Mouse (Mus musculus): ENCODE data around the gene Hist2h2ac. TPM values are rescaled to one million over a fixed set of nuclear protein-coding genes. Genes with fewer than 3 reads are reported as not detected.

The Hist2h2ac gene
- polyA plus RNA-seq, 1 experiment from 2014 or later: 7.8 TPM

GRCm38 (mm10) chr3:96172197-96173178 lies 48.2 kb downstream of the Hist2h2ac start, which contains the start of gene Sf3b4:
Gene Sf3b4, plus strand, starts transcription at chr3:96172332.
- H3K4me1 ChIP-seq (ENCODE audit: control insufficient read depth, insufficient read depth, low read length): peaks cover 12% of the 10 kb centered on the region
- peak within 1 kb of the TSS; percentile 95 for H3K9ac ChIP-seq (ENCODE audit: low read length)
- under 1% methylated on average over 56 of the region's 58 CpGs for WGBS
- peak within 1 kb of the TSS; percentile 97 for H3K27ac ChIP-seq (ENCODE audit: low read depth, low read length)
- no peaks in the 10 kb centered on the region for H3K9me3 ChIP-seq (ENCODE audit: control insufficient read depth, low read length)
- DNase-seq (ENCODE audit: low spot score): peak; percentile 94
- peak; percentile 90 for ATAC-seq (ENCODE audit: insufficient read depth, low FRiP score, low TSS enrichment)
- H3K4me3 ChIP-seq (ENCODE audit: low read depth, low read length): peak within 1 kb of the TSS; percentile 94
- peak within 1 kb of the TSS; percentile 94 for H3K4me2 ChIP-seq (ENCODE audit: low read depth)
- H3K36me3 ChIP-seq (ENCODE audit: control insufficient read depth, insufficient read depth, low read length): peaks cover 1% of the 10 kb centered on the region
- H3K27me3 ChIP-seq (ENCODE audit: control insufficient read depth, insufficient read depth, low read length): no peaks in the 10 kb centered on the region

GRCm38 (mm10) chr3:96171583-96172196 lies 49.0 kb downstream of the Hist2h2ac start:
- Histone ChIP-seq H3K36me3 (ENCODE audit: control insufficient read depth, insufficient read depth, low read length) (no peaks in the 10 kb centered on the region), H3K4me2 (ENCODE audit: low read depth) (peak overlapping the region; percentile 94), H3K9me3 (ENCODE audit: control insufficient read depth, low read length) (no peaks in the 10 kb centered on the region), H3K27ac (ENCODE audit: low read depth, low read length) (peak overlapping the region; percentile 97), H3K9ac (ENCODE audit: low read length) (peak overlapping the region; percentile 95), H3K4me3 (ENCODE audit: low read depth, low read length) (peak overlapping the region; percentile 94), H3K4me1 (ENCODE audit: control insufficient read depth, insufficient read depth, low read length) (peaks cover 12% of the 10 kb centered on the region), H3K27me3 (ENCODE audit: control insufficient read depth, insufficient read depth, low read length) (no peaks in the 10 kb centered on the region)
- 25% methylated on average over 18 of the region's 18 CpGs for WGBS
- no peak for ATAC-seq (ENCODE audit: insufficient read depth, low FRiP score, low TSS enrichment)
- no peak for DNase-seq (ENCODE audit: low spot score)

- Histone ChIP-seq H3K4me3 (ENCODE audit: low read depth, low read length) (peak overlapping the region; percentile 94; the same call in 1 of the 2 replicates), H3K9ac (ENCODE audit: low read length) (peak overlapping the region; percentile 95), H3K9me3 (ENCODE audit: control insufficient read depth, low read length) (no peaks in the 10 kb centered on the region), H3K36me3 (ENCODE audit: control insufficient read depth, insufficient read depth, low read length) (no peaks in the 10 kb centered on the region), H3K4me2 (ENCODE audit: low read depth) (peak overlapping the region; percentile 94), H3K4me1 (ENCODE audit: control insufficient read depth, insufficient read depth, low read length) (peaks cover 12% of the 10 kb centered on the region), H3K27ac (ENCODE audit: low read depth, low read length) (no peak overlapping the region), H3K27me3 (ENCODE audit: control insufficient read depth, insufficient read depth, low read length) (no peaks in the 10 kb centered on the region)
- WGBS: 74% methylated on average over 10 of the region's 10 CpGs
- ATAC-seq (ENCODE audit: insufficient read depth, low FRiP score, low TSS enrichment): no peak
- no peak for DNase-seq (ENCODE audit: low spot score)
Measured at GRCm38 (mm10) chr3:96170976-96171545, 49.6 kb downstream of the Hist2h2ac start.

Small RNA genes lying within 50 kb of the gene (microRNA-seq; reads per million reads assigned to microRNA genes)
- not detected for gene Gm44492
- not detected for gene Gm47311
- not detected for gene Gm47313

Other genes starting within 250 kb of the Hist2h2ac start
- 72.8 and 79.5 TPM in 2 replicates for gene Plekho1, start 224.9 kb downstream of the Hist2h2ac start, polyA plus RNA-seq (2014; fragmentation: Nextera tagmentation; extraction: Ambion mirVana)
- gene Vps45, start 162.4 kb downstream of the Hist2h2ac start, polyA plus RNA-seq (2014; fragmentation: Nextera tagmentation; extraction: Ambion mirVana): 31.0 and 32.2 TPM in 2 replicates
- gene Otud7b, start 116.4 kb downstream of the Hist2h2ac start, polyA plus RNA-seq (2014; fragmentation: Nextera tagmentation; extraction: Ambion mirVana): 9.0 and 11.4 TPM in 2 replicates
- gene Mtmr11, start 58.9 kb downstream of the Hist2h2ac start, polyA plus RNA-seq (2014; fragmentation: Nextera tagmentation; extraction: Ambion mirVana): 7.1 and 11.7 TPM in 2 replicates
- 233 TPM in 2 replicates for gene Sf3b4, start 48.5 kb downstream of the Hist2h2ac start, polyA plus RNA-seq (2014; fragmentation: Nextera tagmentation; extraction: Ambion mirVana)
- 14.1 and 14.5 TPM in 2 replicates for gene Sv2a, start 39.7 kb downstream of the Hist2h2ac start, polyA plus RNA-seq (2014; fragmentation: Nextera tagmentation; extraction: Ambion mirVana)
- 63.3 and 70.4 TPM in 2 replicates for gene Bola1, start 1.2 kb downstream of the Hist2h2ac start, polyA plus RNA-seq (2014; fragmentation: Nextera tagmentation; extraction: Ambion mirVana)
- gene Hist2h2ab, start 1.0 kb downstream of the Hist2h2ac start, polyA plus RNA-seq (2014; fragmentation: Nextera tagmentation; extraction: Ambion mirVana): 2.4 TPM in 1 of 2 replicates, not detected in the other
- gene Hist2h2be, start 239 bp upstream of the Hist2h2ac start, polyA plus RNA-seq (2014; fragmentation: Nextera tagmentation; extraction: Ambion mirVana): 6.8 and 8.6 TPM in 2 replicates
- gene Hist2h3c2, start 18.2 kb upstream of the Hist2h2ac start, polyA plus RNA-seq (2014; fragmentation: Nextera tagmentation; extraction: Ambion mirVana): 5.8 and 6.7 TPM in 2 replicates
- 24.5 and 46.0 TPM in 2 replicates for gene Hist2h2aa2, start 19.4 kb upstream of the Hist2h2ac start, polyA plus RNA-seq (2014; fragmentation: Nextera tagmentation; extraction: Ambion mirVana)
- 11.4 and 24.5 TPM in 2 replicates for gene Hist2h2aa1, start 24.6 kb upstream of the Hist2h2ac start, polyA plus RNA-seq (2014; fragmentation: Nextera tagmentation; extraction: Ambion mirVana)
- 0.42 TPM in 1 of 2 replicates, not detected in the other for gene Hist2h3c1, start 25.8 kb upstream of the Hist2h2ac start, polyA plus RNA-seq (2014; fragmentation: Nextera tagmentation; extraction: Ambion mirVana)
- gene Hist2h4, start 42.4 kb upstream of the Hist2h2ac start, polyA plus RNA-seq (2014; fragmentation: Nextera tagmentation; extraction: Ambion mirVana): 5.8 and 5.9 TPM in 2 replicates
- gene Hist2h3b, start 47.8 kb upstream of the Hist2h2ac start, polyA plus RNA-seq (2014; fragmentation: Nextera tagmentation; extraction: Ambion mirVana): 55.7 and 56.1 TPM in 2 replicates
- gene Hist2h2bb, start 48.9 kb upstream of the Hist2h2ac start, polyA plus RNA-seq (2014; fragmentation: Nextera tagmentation; extraction: Ambion mirVana): 17.3 and 22.2 TPM in 2 replicates
- 0.80 and 2.5 TPM in 2 replicates for gene Fcgr1, start 73.1 kb upstream of the Hist2h2ac start, polyA plus RNA-seq (2014; fragmentation: Nextera tagmentation; extraction: Ambion mirVana)
- gene BC107364, start 231.4 kb upstream of the Hist2h2ac start, polyA plus RNA-seq (2014; fragmentation: Nextera tagmentation; extraction: Ambion mirVana): not detected in 2 replicates